Mouse (Mus musculus) kidney, embryonic 14.5 days (tissue): ENCODE data around the gene Scn1b. TPM values are rescaled to one million over a fixed set of nuclear protein-coding genes. Genes with fewer than 3 reads are reported as not detected.

Experiments
- ATAC-seq: fragments of 200-750 bp; cut with Nextera tagmentation; 2 replicates; pipeline ENCODE4 v1.8.0; 2017; ENCODE audit warnings: moderate number of reproducible peaks, mild to moderate bottlenecking, moderate TSS enrichment, moderate library complexity; ENCODE audit not compliant: low FRiP score, low TSS enrichment
- H3K27ac ChIP-seq: fragments of 300-500 bp; sonication (generic); 2 replicates; pipeline ENCODE4 v1.5.1; 2014; ENCODE audit warnings: low read depth, mild to moderate bottlenecking, low read length, moderate library complexity, mixed read lengths
- H3K27me3 ChIP-seq: fragments of 300-500 bp; sonication (generic); 2 replicates; pipeline ENCODE4 v1.6.1; 2014; ENCODE audit warnings: mild to moderate bottlenecking, low read length; ENCODE audit not compliant: control insufficient read depth, insufficient read depth
- H3K36me3 ChIP-seq: fragments of 300-500 bp; sonication (generic); 2 replicates; pipeline ENCODE4 v1.6.1; 2014; ENCODE audit warnings: low read length, mixed read lengths; ENCODE audit not compliant: control insufficient read depth, insufficient read depth
- H3K4me1 ChIP-seq: fragments of 300-500 bp; sonication (generic); 2 replicates; pipeline ENCODE4 v1.6.1; 2014; ENCODE audit warnings: low read length, mixed read lengths; ENCODE audit not compliant: control insufficient read depth, insufficient read depth
- H3K4me2 ChIP-seq: fragments of 300-500 bp; sonication (generic); replicated peaks from 2 replicates; pipeline ENCODE4 v1.6.1; 2014; ENCODE audit warnings: low read depth, mild to moderate bottlenecking, low read length
- H3K4me3 ChIP-seq: fragments of 300-500 bp; sonication (generic); 2 replicates; pipeline ENCODE4 v1.5.1; 2014; ENCODE audit warnings: mild to moderate bottlenecking, low read length
- H3K9ac ChIP-seq: fragments of 300-500 bp; sonication (generic); 2 replicates; pipeline ENCODE4 v1.6.1; 2014; ENCODE audit warnings: low read depth, mild to moderate bottlenecking, low read length, moderate library complexity
- H3K9me3 ChIP-seq: fragments of 300-500 bp; sonication (generic); 2 replicates; pipeline ENCODE4 v1.6.1; 2016; ENCODE audit warnings: low read length; ENCODE audit not compliant: control insufficient read depth
- WGBS: fragments of 180-500 bp; shearing (Covaris S2); extraction: QIAGEN DNeasy Blood & Tissue Kit; methylation state at CpG from one replicate; pipeline ENCODE4 v1.1.7; 2014; 5-methylcytosine and 5-hydroxymethylcytosine counted together
- polyA plus RNA-seq: library from polyadenylated mRNA; unstranded; fragments of >200 nt; fragmentation: Nextera tagmentation; extraction: Ambion mirVana; gene quantifications from 2 replicates; pipeline ENCODE4 v1.2.1, GENCODE M21; 2014

Scn1b gene
- polyA plus RNA-seq, 1 experiment from 2014 or later, result 1.6 TPM

DNA sequence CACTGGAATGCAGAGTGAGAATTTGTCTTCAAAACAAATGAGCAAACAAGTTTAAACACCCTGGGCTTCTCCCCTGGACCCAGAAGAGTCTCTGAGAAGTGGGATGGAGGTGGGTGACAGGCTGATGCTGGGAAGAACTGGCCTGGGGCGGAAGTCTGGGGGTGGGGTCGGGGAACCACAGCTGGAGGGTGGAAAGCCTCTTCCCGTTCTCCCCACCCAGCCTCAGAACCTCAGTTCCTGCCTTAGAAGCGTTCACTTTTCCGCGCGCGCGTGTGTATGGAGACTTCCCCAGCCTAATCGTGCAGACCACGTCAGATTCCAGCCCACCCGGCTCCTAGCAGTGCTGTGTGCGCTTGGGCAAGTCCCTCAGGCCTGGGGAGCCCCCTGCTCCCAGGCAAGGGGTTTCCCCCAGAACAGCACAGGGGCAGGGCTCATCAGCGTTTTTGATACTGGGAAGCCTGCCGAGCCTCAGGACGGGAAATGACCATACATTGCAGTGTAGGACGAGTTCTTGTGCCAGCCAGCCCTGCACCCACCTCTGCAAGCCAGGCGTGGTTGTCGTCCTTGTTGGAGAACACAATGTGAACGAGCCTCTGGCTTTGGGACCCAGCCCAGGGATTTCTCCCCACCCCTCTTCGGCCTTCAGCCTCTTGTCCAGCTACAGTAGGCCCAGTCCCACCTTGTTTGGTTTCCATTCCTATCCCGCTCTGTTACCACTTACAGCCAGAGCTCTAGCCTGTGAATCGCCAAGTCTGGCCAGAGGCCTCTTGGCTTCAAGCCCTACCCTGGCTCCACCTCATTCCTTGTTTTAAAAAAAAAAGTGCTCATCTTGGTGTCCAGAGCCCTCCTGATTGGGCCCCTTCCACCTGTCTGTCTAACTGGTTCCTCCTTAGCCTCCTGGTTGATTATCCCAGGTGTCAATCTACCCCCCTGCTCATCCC is 24.8 kb upstream of the Scn1b start:
- no peaks in the 10 kb centered on the region for H3K9me3 ChIP-seq
- H3K27ac ChIP-seq, result peak overlapping the region; percentile 94
- H3K4me1 ChIP-seq, result peaks cover 43% of the 10 kb centered on the region
- peak overlapping the region; percentile 88 for H3K4me3 ChIP-seq
- H3K27me3 ChIP-seq, result no peaks in the 10 kb centered on the region
- 21% methylated on average over 23 of the region's 23 CpGs for WGBS
- ATAC-seq, result peak; percentile 41
- peak overlapping the region; percentile 97 for H3K9ac ChIP-seq
- peak overlapping the region; percentile 79 for H3K4me2 ChIP-seq
- peaks cover 7% of the 10 kb centered on the region; the same call in 1 of the 2 replicates for H3K36me3 ChIP-seq

DNA sequence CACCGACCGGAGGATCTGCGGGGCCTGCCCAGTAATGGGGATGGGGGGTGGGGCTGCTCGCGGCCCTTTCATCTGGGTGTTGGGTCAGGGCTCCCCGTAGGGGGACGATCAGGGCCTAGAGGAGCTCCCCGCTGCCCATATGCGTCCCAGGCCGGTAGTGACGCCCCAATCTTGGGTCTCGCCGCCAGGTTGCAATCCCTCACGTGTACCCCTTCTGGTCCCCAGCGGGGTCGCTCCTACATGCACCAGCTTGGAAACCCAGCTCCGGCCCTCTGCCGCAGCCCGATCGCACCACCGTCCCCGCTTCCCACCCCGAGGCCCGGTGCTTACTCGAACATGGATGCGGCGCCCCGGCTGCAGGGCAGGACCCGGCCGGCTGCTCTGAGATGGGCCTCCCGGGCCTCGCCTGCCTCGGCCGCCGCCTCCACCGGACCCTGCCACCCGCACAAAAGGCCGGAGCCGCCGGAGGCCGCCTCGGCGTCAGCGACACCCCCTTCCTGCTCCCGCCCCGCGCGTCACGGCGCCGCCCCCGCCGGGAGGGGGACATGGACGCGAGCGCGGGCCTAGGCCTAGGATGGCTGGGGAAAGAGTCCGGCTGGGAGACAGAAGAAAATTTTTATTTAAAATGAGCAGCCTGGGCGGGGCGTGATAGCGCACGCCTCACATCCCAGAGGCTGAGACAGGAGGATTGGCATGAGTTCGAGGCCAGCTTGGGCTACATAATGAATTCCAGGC is 23.9 kb upstream of the Scn1b start:
- peak; percentile 88 for ATAC-seq
- Histone ChIP-seq H3K27ac (peak overlapping the region; percentile 94), H3K4me2 (peak overlapping the region; percentile 79), H3K27me3 (no peaks in the 10 kb centered on the region), H3K36me3 (peaks cover 9% of the 10 kb centered on the region; the same call in 1 of the 2 replicates), H3K4me3 (peak overlapping the region; percentile 88), H3K9ac (peak overlapping the region; percentile 97), H3K9me3 (no peaks in the 10 kb centered on the region), H3K4me1 (peaks cover 40% of the 10 kb centered on the region)
- WGBS, result under 1% methylated on average over 60 of the region's 63 CpGs

DNA sequence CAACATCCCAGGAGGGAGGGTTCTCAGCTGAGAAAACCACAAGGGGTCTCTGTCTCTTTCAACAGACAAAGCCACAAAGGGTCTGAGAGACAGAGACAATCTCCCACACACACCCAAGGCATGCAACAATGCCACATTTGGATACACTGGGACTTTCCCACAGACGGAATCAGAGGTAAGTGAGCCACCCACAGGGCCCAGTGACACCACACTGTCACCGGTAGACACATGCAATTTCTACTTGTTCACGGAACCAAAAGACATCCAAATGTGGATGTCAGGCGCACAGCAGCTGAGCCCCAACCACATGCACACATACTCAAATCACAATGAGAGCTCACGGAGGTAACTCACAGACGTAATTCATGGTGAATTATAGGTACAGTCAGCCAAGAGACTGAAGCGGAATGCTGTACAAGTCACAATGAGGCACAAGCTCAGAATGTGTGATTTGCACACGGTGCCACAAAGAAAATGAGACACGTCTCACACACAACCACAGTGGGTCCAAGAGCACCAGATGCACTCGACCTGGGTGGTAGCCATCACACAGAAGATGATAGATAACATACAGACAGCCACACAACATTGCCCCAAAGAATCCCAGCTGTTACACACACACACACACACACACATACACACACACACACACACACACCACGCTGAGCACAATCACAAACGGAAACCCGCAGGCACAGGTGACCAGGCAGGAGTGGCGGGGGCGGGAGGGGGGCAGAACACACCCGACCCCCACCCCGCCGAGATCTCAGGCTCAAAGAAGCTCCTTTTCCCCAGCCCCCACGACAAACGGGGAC is 23.2 kb upstream of the Scn1b start:
- under 1% methylated on average over 20 of the region's 20 CpGs for WGBS
- ATAC-seq, result no peak
- Histone ChIP-seq H3K27me3 (no peaks in the 10 kb centered on the region), H3K4me3 (peak overlapping the region; percentile 88), H3K36me3 (peaks cover 9% of the 10 kb centered on the region; the same call in 1 of the 2 replicates), H3K9me3 (no peaks in the 10 kb centered on the region), H3K4me2 (peak overlapping the region; percentile 79), H3K4me1 (peaks cover 37% of the 10 kb centered on the region; the same call in 1 of the 2 replicates), H3K27ac (peak overlapping the region; percentile 94), H3K9ac (peak overlapping the region; percentile 97)

DNA sequence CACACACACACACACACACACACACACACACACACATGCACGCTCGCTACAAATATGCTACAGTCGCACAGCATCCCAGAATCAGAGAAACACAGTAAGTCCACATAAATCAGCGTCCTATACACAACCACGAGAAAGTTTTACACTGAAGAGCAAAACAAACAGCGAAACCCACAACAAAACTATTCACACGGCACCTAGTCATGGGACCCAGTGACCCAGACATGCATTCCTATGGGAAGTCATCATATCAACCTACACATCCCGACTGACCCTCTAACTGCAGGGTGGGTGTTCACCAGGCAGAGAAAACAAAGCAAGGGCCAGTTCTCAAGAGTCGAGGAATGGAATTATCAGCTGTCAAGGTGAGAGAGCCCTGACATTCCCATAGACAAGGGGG is 22.5 kb upstream of the Scn1b start:
- 29% methylated on average over 9 of the region's 9 CpGs for WGBS
- no peak for ATAC-seq
- Histone ChIP-seq H3K27ac (peak overlapping the region; percentile 4; the same call in 1 of the 2 replicates), H3K4me1 (peaks cover 37% of the 10 kb centered on the region; the same call in 1 of the 2 replicates), H3K36me3 (peaks cover 9% of the 10 kb centered on the region; the same call in 1 of the 2 replicates), H3K9me3 (no peaks in the 10 kb centered on the region), H3K4me3 (peak overlapping the region; percentile 88), H3K4me2 (peak overlapping the region; percentile 79), H3K27me3 (no peaks in the 10 kb centered on the region), H3K9ac (peak overlapping the region; percentile 97)

DNA sequence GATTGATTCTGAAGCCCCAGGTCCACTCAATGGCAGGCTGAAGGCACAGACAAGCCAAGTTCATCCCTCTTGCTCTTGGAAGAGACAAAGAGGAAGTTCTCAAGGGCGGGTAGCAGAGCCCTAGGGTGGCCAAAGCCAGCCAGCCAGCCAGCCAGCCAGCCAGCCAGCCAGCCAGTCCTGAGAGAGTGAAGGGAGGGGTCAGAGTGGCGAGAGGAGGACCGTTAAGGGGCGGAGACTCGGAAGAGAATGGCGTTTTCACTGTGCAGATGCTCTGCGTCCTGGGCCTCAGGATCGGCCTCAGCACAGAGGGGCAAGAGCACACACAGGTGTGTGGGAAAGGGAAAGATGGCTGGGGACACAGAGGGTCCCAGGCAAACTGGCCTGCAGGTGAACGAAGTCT is 22.0 kb upstream of the Scn1b start:
- 0 out of 2 replicates have a peak, but pooled peaks have one; percentile 5 for ATAC-seq
- 5% methylated on average over 9 of the region's 9 CpGs for WGBS
- peaks cover 37% of the 10 kb centered on the region; the same call in 1 of the 2 replicates for H3K4me1 ChIP-seq
- H3K36me3 ChIP-seq, result peaks cover 9% of the 10 kb centered on the region; the same call in 1 of the 2 replicates
- H3K27me3 ChIP-seq, result no peaks in the 10 kb centered on the region
- H3K4me2 ChIP-seq, result peak overlapping the region; percentile 79
- H3K9me3 ChIP-seq, result no peaks in the 10 kb centered on the region
- H3K4me3 ChIP-seq, result peak overlapping the region; percentile 88
- peak overlapping the region; percentile 19; the same call in 1 of the 2 replicates for H3K9ac ChIP-seq
- peak overlapping the region; percentile 38; the same call in 1 of the 2 replicates for H3K27ac ChIP-seq

DNA sequence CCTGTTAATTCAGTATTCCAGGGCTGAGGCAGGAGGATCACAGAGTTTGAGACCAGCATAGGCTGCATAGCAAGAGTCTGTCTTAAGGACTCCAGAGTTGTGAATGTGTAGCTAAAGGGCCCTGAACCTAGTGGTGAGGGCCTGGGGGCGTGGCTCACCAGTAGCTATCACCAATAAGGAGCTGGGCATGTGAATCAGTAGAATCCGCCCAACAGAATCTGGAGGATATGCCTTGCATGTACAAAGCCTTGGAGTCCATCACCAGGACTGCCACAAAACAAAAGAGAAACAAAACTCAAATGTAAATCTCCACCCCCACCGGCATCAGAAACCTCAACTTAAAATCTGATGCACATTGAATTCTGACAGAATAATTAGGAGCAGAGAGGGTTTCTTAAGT is 21.3 kb upstream of the Scn1b start:
- Histone ChIP-seq H3K4me3 (peak overlapping the region; percentile 88; the same call in 1 of the 2 replicates), H3K9me3 (no peaks in the 10 kb centered on the region), H3K36me3 (peaks cover 15% of the 10 kb centered on the region), H3K4me2 (peak overlapping the region; percentile 79), H3K27me3 (no peaks in the 10 kb centered on the region), H3K4me1 (peaks cover 37% of the 10 kb centered on the region; the same call in 1 of the 2 replicates), H3K9ac (0 out of 2 replicates have a peak overlapping the region, but pooled peaks have one; percentile 19), H3K27ac (peak overlapping the region; percentile 38; the same call in 1 of the 2 replicates)
- WGBS, result 76% methylated on average over 3 of the region's 3 CpGs
- ATAC-seq, result no peak

DNA sequence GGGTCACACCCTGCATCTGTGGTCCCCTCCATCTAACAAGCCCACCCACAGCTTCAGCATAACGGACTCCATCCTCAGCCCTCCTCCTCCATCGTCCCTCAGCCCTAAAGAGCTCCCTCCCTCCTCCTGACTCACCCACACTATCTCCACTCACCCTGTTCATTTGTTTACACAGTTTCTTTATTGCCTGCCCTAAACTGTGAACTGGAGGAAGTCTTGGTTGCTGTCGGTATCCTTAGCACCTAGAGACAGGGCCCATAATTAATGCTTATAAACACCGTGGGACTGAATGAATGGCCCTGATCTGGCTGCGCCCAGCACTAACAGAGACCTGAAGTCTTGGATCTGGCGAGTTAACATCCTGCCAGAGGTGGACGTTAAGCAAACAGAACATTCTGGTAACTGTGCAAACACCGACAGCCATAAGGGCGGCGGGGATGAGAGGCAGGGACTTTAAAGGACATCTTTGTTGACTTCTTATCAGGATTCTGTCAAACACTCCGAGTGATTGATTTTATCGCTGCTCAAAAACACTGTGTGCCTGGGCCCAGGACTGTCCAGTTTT is 18.9 kb upstream of the Scn1b start:
- Histone ChIP-seq H3K36me3 (peaks cover 39% of the 10 kb centered on the region), H3K9ac (no peak overlapping the region), H3K27me3 (no peaks in the 10 kb centered on the region), H3K9me3 (no peaks in the 10 kb centered on the region), H3K4me1 (peaks cover 27% of the 10 kb centered on the region; the same call in 1 of the 2 replicates), H3K4me3 (no peak overlapping the region), H3K4me2 (no peak overlapping the region), H3K27ac (no peak overlapping the region)
- WGBS, result 26% methylated on average over 12 of the region's 12 CpGs
- ATAC-seq, result no peak

DNA sequence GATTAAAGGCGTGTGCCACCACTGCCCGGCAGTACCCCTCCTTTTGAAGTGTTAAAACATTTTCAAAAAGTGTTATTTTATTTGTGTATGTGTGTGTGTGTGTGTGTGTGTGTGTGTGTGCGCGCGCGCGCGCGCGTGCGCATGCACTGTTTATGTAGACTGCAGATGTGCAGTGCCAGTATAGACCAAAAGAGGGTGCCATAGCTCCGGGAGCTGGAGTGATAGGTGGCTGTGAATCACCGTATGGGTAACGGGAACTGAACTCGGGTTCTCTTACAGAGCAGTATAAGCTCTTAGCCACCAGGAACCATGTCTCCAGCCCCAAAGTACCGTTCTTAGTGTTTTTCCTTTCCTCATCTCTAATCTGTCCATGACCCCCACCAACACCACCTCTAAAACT is 18.1 kb upstream of the Scn1b start:
- Histone ChIP-seq H3K9me3 (no peaks in the 10 kb centered on the region), H3K27ac (no peak overlapping the region), H3K36me3 (peaks cover 47% of the 10 kb centered on the region), H3K27me3 (no peaks in the 10 kb centered on the region), H3K4me3 (no peak overlapping the region), H3K4me1 (peaks cover 26% of the 10 kb centered on the region; the same call in 1 of the 2 replicates), H3K4me2 (no peak overlapping the region), H3K9ac (no peak overlapping the region)
- 94% methylated on average over 16 of the region's 16 CpGs for WGBS
- no peak for ATAC-seq
